Mouse (Mus musculus) hindbrain, embryonic 12.5 days (tissue): ENCODE measurements around the gene Adprh. TPM values are rescaled to one million over a fixed set of nuclear protein-coding genes. Genes with fewer than 3 reads are reported as not detected.
"Not testable (repeated sequence)": the region's sequence is repeated elsewhere in the genome, so short reads cannot be mapped to it uniquely, and the experiment has no call there.

Experiments
- ATAC-seq: fragments of 200-750 bp; cut with Nextera tagmentation; 2 replicates; pipeline ENCODE4 v1.8.0; 2017; ENCODE audit warnings: moderate TSS enrichment; ENCODE audit not compliant: low FRiP score
- H3K27ac ChIP-seq: fragments of 300-500 bp; sonication (generic); 2 replicates; pipeline ENCODE4 v1.5.1; 2016; ENCODE audit warnings: mild to moderate bottlenecking
- H3K27me3 ChIP-seq: fragments of 300-500 bp; sonication (generic); 2 replicates; pipeline ENCODE4 v1.6.1; 2016; ENCODE audit warnings: mild to moderate bottlenecking
- H3K36me3 ChIP-seq: fragments of 300-500 bp; sonication (generic); 2 replicates; pipeline ENCODE4 v1.6.1; 2016; ENCODE audit warnings: mild to moderate bottlenecking
- H3K4me1 ChIP-seq: fragments of 300-500 bp; sonication (generic); 2 replicates; pipeline ENCODE4 v1.6.1; 2016
- H3K4me2 ChIP-seq: fragments of 300-500 bp; sonication (generic); replicated peaks from 2 replicates; pipeline ENCODE4 v1.6.1; 2016; ENCODE audit warnings: mild to moderate bottlenecking
- H3K4me3 ChIP-seq: fragments of 300-500 bp; sonication (generic); 2 replicates; pipeline ENCODE4 v1.5.1; 2016; ENCODE audit warnings: mild to moderate bottlenecking
- H3K9ac ChIP-seq: fragments of 300-500 bp; sonication (generic); 2 replicates; pipeline ENCODE4 v1.6.1; 2016; ENCODE audit warnings: mild to moderate bottlenecking, moderate library complexity
- H3K9me3 ChIP-seq: fragments of 300-500 bp; sonication (generic); replicated peaks from 2 replicates; pipeline ENCODE4 v1.6.1; 2016; ENCODE audit warnings: mild to moderate bottlenecking
- WGBS: fragments of 180-500 bp; shearing (Covaris S2); methylation state at CpG from one replicate; pipeline ENCODE4 v1.1.7; 2016; 5-methylcytosine and 5-hydroxymethylcytosine counted together
- polyA plus RNA-seq: library from polyadenylated mRNA; unstranded; fragments of >200 nt; fragmentation: Nextera tagmentation; extraction: Ambion mirVana; gene quantifications from 2 replicates; pipeline ENCODE4 v1.2.1, GENCODE M21; 2016

Gene Adprh
- polyA plus RNA-seq, 1 experiment from 2014 or later: 155 TPM

DNA sequence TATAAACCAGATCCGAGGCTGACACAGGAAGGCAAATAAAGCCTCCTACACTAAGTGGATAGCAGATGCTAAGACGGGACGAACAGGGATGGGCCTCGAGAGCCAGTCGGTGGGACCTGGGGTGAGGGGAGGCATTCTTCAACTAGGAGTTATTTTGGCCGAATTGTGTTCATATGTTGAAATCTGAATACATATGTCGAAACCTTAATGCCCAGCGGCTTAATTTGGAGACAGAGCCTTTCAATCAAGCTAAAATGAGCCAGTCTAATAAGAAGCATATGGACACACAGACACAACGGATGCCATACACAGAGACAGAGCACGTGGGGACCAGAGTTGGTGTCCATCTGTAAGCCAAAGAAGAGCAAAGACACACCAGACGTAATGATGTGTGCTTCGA is 4.0 kb downstream of the Adprh start:
- H3K9me3 ChIP-seq: no peaks in the 10 kb centered on the region
- no peak overlapping the region for H3K9ac ChIP-seq
- H3K4me3 ChIP-seq: no peak overlapping the region
- H3K27ac ChIP-seq: no peak overlapping the region
- no peak overlapping the region for H3K4me2 ChIP-seq
- no peaks in the 10 kb centered on the region for H3K27me3 ChIP-seq
- peaks cover 17% of the 10 kb centered on the region for H3K4me1 ChIP-seq
- H3K36me3 ChIP-seq: peaks cover 66% of the 10 kb centered on the region
- no peak for ATAC-seq
- WGBS: 92% methylated on average over 12 of the region's 12 CpGs

DNA sequence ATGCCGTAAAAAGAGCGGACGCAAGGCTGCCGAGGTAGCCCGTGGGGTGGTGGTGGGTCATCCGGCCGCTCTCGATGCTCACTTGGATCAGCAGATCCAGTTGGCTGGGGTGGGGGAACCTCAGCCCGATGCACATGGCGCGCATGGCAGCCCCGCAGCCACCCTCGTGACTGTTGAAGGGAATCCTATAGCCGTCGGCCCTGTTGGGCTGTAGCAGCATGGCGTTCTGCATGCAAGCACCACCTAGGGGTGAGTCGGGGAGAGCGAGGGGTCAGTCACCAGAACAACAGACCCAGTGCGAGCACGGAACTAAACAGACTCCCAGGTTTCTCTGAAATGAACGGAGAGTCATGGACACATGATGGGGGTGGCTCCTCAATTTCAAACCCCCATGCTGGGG is 5.1 kb downstream of the Adprh start:
- no peak overlapping the region for H3K27ac ChIP-seq
- no peak for ATAC-seq
- no peaks in the 10 kb centered on the region for H3K27me3 ChIP-seq
- 91% methylated on average over 21 of the region's 21 CpGs for WGBS
- H3K9ac ChIP-seq: no peak overlapping the region
- no peak overlapping the region for H3K4me2 ChIP-seq
- peaks cover 15% of the 10 kb centered on the region for H3K4me1 ChIP-seq
- H3K36me3 ChIP-seq: peaks cover 74% of the 10 kb centered on the region
- H3K9me3 ChIP-seq: no peaks in the 10 kb centered on the region
- H3K4me3 ChIP-seq: no peak overlapping the region

DNA sequence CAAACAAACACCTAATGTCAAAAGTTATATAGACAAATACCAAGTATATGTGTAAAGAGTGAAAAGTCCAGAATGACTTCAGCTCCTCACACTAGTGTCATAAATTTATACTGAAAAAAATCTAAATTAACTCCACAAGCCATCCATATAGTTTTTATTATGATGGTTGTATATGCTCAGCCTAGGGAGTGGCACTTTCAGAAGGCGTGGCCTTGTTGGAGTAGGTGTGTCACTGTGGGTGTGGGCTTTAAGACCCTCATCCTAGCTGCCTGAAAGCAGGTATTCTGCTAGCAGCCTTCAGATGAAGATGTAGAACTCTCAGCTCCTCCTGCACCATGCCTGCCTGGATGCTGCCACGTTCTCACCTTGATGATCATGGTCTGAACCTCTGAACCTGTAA is 6.4 kb downstream of the Adprh start:
- not testable (repeated sequence) for H3K27me3 ChIP-seq, H3K9ac ChIP-seq, H3K27ac ChIP-seq, H3K9me3 ChIP-seq, ATAC-seq, H3K4me3 ChIP-seq, H3K4me1 ChIP-seq, H3K4me2 ChIP-seq
- WGBS: 96% methylated on average over 2 of the region's 2 CpGs
- peaks cover 74% of the 10 kb centered on the region for H3K36me3 ChIP-seq

DNA sequence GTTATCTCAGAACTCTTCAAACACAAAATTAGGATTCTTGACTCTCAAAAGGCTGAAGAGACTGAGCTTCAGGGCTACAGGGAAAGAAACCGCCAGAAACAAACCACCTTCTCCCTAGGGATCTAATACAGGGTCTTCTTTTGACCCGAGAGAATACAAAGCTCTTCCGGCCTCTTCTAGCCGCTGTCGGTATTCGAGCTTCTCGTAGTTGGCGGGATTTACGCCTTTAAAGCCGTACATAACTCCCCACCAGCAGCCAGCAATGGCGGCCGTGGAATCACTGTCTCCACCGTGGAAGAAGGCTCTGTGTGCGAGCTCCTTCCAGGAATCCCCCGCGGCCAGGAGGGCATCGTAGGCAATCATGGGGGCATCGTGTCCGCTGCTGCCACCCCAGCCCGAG is 6.9 kb downstream of the Adprh start:
- no peak overlapping the region for H3K4me2 ChIP-seq
- H3K4me1 ChIP-seq: peaks cover 3% of the 10 kb centered on the region; the same call in 1 of the 2 replicates
- no peaks in the 10 kb centered on the region for H3K9me3 ChIP-seq
- ATAC-seq: no peak
- no peak overlapping the region for H3K27ac ChIP-seq
- no peak overlapping the region for H3K4me3 ChIP-seq
- H3K27me3 ChIP-seq: no peaks in the 10 kb centered on the region
- WGBS: 96% methylated on average over 20 of the region's 20 CpGs
- H3K36me3 ChIP-seq: peaks cover 74% of the 10 kb centered on the region
- no peak overlapping the region for H3K9ac ChIP-seq

DNA sequence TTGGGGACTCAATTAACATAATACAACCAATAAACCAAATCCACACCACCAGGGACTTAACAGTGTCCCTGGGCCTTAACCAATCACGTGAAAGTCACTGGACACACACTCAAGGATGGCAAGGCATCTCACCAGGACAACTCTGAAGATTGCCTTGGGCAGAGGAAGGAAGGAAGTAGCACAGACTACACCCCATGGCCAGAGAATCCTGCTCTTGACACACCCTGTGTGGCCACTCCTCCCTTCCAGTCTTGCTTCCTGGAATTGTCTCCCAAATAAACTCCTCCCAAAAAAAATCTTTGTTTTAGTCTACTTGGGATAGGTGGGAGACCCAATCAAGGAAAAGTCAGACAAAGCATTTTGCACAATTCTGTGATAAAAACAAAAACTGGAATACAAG is 7.5 kb downstream of the Adprh start:
- Histone ChIP-seq H3K4me2 (no peak overlapping the region), H3K9me3 (no peaks in the 10 kb centered on the region), H3K36me3 (peaks cover 74% of the 10 kb centered on the region), H3K27ac (no peak overlapping the region), H3K27me3 (no peaks in the 10 kb centered on the region), H3K9ac (no peak overlapping the region), H3K4me3 (no peak overlapping the region), H3K4me1 (no peaks in the 10 kb centered on the region)
- no peak for ATAC-seq
- WGBS: 94% methylated on average over 1 of the region's 1 CpGs

DNA sequence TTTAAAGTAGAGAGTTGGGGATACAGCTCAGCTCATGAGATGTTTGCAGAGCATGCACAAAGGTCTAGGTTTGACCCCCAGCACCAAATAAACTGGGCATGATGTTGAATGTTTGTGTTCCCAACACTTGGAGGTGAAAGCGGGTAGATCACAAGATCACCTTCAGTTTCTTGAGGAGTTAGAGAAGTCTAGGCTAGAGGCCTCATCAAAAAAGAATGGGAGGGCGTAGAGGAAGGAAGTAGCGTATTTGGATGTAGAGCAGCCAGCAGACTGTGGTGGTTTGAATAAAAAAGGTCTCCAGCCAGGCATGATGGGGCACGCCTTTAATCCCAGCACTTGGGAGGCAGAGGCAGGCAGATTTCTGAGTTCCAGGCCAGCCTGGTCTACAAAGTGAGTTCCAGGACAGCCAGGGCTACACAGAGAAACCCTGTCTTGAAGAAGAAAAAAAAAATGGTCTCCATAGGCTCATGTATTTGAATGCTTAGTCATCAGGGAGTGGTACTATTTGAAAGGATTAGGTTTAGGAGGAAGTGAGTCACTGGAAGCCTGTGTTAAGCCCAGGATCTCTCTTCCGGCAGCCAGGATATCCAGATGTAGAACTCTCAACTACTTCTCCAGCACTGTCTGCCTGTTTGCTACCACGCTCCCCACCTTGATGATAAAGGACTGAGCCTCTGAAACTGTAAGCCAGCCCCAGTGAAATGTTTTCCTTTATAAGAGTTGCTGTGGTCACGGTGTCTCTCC is 8.6 kb downstream of the Adprh start:
- H3K4me1 ChIP-seq: no peaks in the 10 kb centered on the region
- H3K36me3 ChIP-seq: peaks cover 62% of the 10 kb centered on the region
- no peak overlapping the region for H3K4me2 ChIP-seq
- no peaks in the 10 kb centered on the region for H3K27me3 ChIP-seq
- 97% methylated on average over 7 of the region's 7 CpGs for WGBS
- H3K9me3 ChIP-seq: no peaks in the 10 kb centered on the region
- no peak overlapping the region for H3K27ac ChIP-seq
- no peak overlapping the region for H3K9ac ChIP-seq
- no peak for ATAC-seq
- no peak overlapping the region for H3K4me3 ChIP-seq

DNA sequence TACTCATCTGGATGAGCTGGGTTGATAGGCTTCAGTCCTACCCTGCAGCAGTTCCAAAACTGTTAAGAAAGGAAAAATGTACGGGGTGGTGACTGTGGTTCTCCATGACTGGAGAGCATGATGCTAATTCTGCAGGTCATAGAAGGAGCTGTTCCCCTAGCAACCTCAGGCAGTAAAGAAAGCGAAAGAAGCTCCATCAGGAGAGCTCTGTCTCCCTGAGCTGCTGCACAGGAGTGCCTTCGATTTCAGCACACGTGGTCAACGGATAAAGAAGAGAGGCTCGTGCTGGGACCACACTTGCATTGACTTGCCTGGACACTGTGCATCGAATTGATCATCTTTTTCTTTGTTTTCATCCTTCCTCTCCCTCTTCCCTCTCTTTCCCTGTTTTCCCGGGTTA is 10.3 kb downstream of the Adprh start:
- Histone ChIP-seq H3K36me3 (peaks cover 45% of the 10 kb centered on the region), H3K27ac (no peak overlapping the region), H3K9me3 (no peaks in the 10 kb centered on the region), H3K4me2 (no peak overlapping the region), H3K9ac (no peak overlapping the region), H3K4me1 (no peaks in the 10 kb centered on the region), H3K27me3 (no peaks in the 10 kb centered on the region), H3K4me3 (no peak overlapping the region)
- WGBS: 86% methylated on average over 8 of the region's 8 CpGs
- no peak for ATAC-seq

DNA sequence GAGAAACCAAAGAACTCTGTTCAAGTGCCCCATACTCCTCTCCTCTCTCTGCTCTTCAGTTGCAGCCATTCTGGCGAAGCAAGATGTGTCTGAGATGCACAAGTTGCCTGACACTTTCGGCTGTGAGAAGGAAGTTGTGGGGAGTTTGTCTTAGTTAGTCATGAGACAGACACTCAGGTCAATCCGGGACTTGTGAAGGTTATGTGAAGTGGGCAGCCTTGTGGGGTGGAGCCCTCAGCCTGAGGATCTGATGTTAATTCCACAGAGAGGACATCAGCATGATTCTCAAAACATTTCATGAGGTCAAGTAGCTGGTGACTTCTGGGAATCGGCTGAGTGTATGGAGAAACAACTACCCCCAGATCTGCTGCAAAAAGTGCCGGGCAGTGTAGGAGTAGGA is 10.9 kb downstream of the Adprh start:
- 90% methylated on average over 5 of the region's 5 CpGs for WGBS
- no peak overlapping the region for H3K9ac ChIP-seq
- H3K27me3 ChIP-seq: no peaks in the 10 kb centered on the region
- peaks cover 39% of the 10 kb centered on the region for H3K36me3 ChIP-seq
- H3K4me1 ChIP-seq: no peaks in the 10 kb centered on the region
- no peak overlapping the region for H3K4me3 ChIP-seq
- ATAC-seq: no peak
- H3K4me2 ChIP-seq: no peak overlapping the region
- no peak overlapping the region for H3K27ac ChIP-seq
- no peaks in the 10 kb centered on the region for H3K9me3 ChIP-seq

DNA sequence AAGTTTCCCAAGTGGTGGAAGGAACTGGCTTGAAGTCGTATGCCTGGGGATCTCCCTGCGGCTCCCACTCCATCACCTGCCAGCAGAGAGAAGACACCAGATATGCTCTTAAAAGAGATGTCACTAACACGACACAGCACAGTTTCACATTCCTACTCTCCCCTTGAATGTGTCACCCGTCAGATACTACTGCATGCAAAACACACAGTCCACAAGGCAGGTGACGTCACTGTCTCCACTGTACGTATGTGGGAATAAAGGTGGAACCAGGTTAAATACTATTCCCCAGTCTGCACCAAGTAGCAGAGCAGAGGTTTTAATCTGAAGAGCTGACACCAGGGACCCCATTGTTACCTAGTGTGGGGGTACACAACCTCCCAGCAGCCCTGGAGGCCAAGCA is 12.1 kb downstream of the Adprh start:
- WGBS: 85% methylated on average over 6 of the region's 6 CpGs
- H3K4me2 ChIP-seq: no peak overlapping the region
- no peak for ATAC-seq
- no peaks in the 10 kb centered on the region for H3K27me3 ChIP-seq
- no peak overlapping the region for H3K9ac ChIP-seq
- no peak overlapping the region for H3K4me3 ChIP-seq
- H3K27ac ChIP-seq: no peak overlapping the region
- no peaks in the 10 kb centered on the region for H3K4me1 ChIP-seq
- no peaks in the 10 kb centered on the region for H3K9me3 ChIP-seq
- peaks cover 28% of the 10 kb centered on the region for H3K36me3 ChIP-seq

DNA sequence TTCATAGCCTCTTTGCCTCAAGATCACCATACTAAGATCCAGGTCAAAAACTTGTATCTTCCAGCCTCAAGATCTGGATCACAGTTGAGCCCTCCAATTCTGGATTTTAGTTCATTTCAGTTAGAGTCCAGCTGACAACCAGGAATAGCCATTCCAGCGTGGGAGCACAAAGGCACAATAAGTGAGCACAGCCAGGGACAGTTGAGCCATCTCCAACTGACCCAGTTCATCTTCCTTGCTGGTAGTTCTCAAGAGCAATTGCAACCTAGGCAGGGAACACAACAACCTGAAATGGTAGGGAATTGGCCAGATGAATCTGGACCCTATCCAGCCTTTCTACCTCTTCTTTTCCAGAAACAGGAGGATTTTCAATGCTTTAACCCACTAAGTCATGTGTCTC is 13.3 kb downstream of the Adprh start:
- 82% methylated on average over 1 of the region's 1 CpGs for WGBS
- no peak for ATAC-seq
- Histone ChIP-seq H3K4me1 (no peaks in the 10 kb centered on the region), H3K9me3 (no peaks in the 10 kb centered on the region), H3K4me2 (no peak overlapping the region), H3K36me3 (peaks cover 16% of the 10 kb centered on the region), H3K27me3 (no peaks in the 10 kb centered on the region), H3K4me3 (no peak overlapping the region), H3K9ac (no peak overlapping the region), H3K27ac (no peak overlapping the region)

DNA sequence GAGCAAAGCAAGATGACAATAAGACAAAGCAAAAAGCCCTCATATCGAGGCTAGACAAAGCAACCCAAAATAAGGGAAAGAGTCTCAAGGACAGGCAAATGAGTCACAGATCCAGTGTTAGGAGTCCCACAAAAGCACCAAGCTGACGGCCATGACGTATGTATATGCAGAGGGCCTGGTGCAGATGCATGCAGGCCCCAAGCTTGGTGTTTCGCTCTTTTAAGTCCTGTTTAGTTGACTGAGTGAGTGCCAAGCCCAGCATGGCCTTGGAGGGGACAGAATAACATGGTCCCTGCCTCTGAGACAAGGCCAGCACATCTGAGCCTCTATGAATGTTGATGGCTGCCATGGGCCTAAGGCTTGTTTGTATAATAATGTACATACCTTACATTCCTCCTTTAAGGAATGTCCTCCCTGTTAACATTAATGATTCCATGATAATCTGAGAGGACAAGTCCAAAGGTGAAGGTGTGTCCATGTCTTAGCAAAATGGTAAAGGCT is 18.2 kb downstream of the Adprh start:
- ATAC-seq: no peak
- Histone ChIP-seq H3K9ac (no peak overlapping the region), H3K36me3 (no peaks in the 10 kb centered on the region), H3K27me3 (no peaks in the 10 kb centered on the region), H3K27ac (no peak overlapping the region), H3K4me2 (no peak overlapping the region), H3K4me1 (0 out of 2 replicates have a peak, but pooled peaks cover 3% of the 10 kb centered on the region), H3K4me3 (no peak overlapping the region), H3K9me3 (no peaks in the 10 kb centered on the region)
- WGBS: 83% methylated on average over 4 of the region's 4 CpGs

DNA sequence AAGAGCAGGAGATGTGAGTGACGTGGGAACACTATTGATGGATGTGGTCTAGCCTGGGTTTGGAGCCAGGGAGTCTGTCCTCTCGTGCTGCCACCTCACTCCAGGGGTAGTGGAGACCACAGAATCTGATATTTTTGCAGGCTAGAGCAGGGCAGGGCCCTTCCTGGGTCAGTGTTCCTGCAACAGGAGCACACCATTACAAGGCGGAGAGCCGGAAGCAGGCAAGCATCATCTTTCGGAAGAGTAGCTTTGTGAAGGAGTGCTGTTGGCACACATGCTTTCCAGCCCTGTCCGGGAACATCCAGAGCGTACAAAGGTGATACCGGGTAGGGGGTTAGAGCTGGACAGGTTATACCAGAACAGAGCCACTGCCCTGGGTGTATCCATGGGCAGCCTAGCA is 19.0 kb downstream of the Adprh start:
- Histone ChIP-seq H3K27me3 (no peaks in the 10 kb centered on the region), H3K4me3 (no peak overlapping the region), H3K4me2 (no peak overlapping the region), H3K36me3 (no peaks in the 10 kb centered on the region), H3K9ac (no peak overlapping the region), H3K27ac (no peak overlapping the region), H3K9me3 (no peaks in the 10 kb centered on the region), H3K4me1 (0 out of 2 replicates have a peak, but pooled peaks cover 3% of the 10 kb centered on the region)
- ATAC-seq: no peak
- whole genome bisulfite sequencing: 88% methylated on average over 8 of the region's 8 CpGs
